Mouse (Mus musculus): ENCODE results near the gene Arid3b.

DNA sequence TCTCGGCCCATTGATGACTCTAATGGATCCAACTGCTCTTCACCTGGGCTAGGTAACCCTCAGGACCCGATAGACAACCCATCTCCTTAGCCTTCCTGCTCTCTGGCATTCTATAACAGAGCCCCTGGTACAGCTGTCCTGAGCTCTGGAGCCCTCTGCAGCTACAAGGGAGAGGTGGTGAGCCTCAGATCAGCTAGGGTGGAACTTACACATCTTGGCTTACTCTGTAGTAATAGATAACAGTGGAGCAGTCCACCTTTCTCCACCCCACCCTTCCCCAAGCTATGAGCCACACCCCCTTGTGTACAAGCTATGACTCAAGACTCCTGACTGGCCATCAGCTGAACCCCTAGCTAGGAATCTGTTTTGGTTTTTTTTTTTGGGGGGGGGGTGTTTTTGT lies 65.8 kb downstream of the Arid3b start:
- TF ChIP-seq POLR2A (IDR thresholded peaks at IDR 0.05; ENCODE audit: control insufficient read depth, extremely low read depth, insufficient read depth, low read length, poor library complexity): no peak
- no peak for TF ChIP-seq CTCF (IDR thresholded peaks at IDR 0.05; ENCODE audit: borderline replicate concordance, control insufficient read depth, extremely low read depth, insufficient read depth, low read length, poor library complexity)
